Mouse (Mus musculus) gastrocnemius, postnatal 4 days (tissue): ENCODE results near the gene Rab25. TPM values are rescaled to one million over a fixed set of nuclear protein-coding genes. Genes with fewer than 3 reads are reported as not detected.

ENCODE experiments used
- DNase-seq, 2 experiments: peaks; one replicate each; pipeline ENCODE4 v3.0.0; 2021 to 2022; ENCODE audit warnings: low spot score in 2 of 2, mixed read lengths in 2 of 2
- total RNA-seq, 2 experiments: library from RNA; stranded (reverse); gene quantifications; 2 replicates each; pipeline ENCODE4 v1.2.3; 2021

The Rab25 gene
- total RNA-seq, 2 experiments from 2014 or later: 0.57 to 0.91 TPM

DNA sequence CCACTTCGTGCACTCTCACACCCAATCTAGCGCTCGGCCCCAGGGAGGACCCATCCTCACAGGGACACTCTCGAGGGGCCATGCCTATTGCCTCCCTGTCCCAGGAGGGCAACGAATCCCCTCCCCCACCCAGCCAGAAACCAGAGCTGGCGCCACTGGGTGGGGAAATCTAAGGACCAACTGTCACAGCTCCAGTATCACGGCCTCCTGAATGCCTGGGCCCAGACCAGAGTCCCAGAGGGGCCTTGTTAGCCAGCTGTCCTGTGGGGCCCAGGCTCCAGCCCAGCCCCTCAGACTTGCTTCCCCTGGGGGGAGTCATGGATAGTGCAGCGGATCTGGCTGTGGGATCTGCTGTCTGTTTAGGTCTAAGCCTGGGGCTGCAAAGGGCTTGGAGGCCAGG lies 20.5 kb downstream of the Rab25 start:
- peak in 1 of 2 experiments; percentile 46 for DNase-seq

DNA sequence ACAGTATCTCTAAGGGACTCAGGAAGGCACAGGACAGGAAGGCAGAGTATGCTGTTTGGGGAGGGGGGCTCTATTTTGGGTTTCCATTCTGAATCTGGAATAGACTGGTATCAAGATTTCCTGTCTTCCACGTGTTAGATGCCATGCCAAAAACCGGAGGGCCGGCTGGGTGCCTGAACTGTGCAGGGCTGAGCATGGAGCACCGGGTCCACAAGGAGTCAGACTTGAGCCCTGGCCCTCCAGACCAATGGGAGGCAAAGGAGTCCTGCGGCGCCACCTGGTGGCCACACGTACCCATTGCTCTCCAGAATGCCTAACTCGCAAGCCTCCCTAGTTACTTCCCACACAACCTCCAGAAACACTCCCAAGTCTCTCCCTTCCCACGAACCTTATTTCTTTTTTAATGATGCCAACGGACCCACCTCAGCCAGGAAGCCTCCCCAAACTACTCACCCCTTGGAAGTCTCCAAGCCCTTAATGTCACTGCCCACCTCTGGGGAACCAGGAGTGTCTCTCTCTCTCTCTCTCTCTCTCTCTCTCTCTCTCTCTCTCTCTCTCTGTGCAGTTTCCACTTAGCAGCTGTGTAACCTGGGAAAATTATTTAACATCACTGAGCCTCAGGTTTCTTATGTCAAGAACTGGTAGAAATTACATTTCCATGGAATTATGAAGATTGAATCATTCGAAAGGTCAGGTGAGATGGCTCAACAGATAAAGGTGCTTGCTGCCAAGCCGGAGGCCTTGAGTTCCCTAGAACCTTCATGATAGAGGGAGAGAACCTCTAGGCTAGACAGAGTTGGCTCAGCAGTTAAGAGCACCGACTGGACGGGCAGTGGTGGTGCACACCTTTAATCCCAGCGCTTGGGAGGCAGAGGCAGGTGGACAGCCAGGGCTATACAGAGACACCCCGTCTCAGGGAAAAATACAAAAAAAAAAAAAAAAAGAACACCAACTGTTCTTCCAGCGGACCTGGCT lies 21.7 kb downstream of the Rab25 start:
- peak; percentile 79 to 85 for DNase-seq

DNA sequence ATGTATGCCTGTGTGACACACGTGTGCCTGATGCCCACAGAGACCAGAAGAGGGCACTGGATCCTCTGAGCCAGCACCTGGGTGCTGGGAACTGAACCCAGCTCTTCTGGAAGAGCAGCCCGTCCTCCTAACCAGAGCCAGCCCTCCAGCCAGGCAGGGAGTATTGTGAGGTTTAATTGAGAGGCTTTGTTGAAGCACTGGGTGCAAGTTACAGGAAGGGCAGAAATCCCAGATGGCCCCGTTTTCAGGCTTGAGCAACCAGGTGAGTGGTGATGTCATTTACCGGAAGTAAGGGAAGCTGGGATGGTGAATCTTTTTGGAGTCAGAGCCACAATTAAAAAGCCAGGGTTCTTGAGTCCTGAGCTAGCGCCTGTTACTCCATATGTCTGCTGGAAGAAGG lies 23.1 kb downstream of the Rab25 start:
- no peak for DNase-seq

GRCm38 (mm10) chr3:88523027-88523426 lies 25.1 kb downstream of the Rab25 start:
- DNase-seq: no peak

- peak in 1 of 2 experiments; percentile 71 for DNase-seq
Observed at GRCm38 (mm10) chr3:88521803-88522331, 26.2 kb downstream of the Rab25 start.

- DNase-seq: no peak
Observed at GRCm38 (mm10) chr3:88521156-88521555, 26.9 kb downstream of the Rab25 start.

DNA sequence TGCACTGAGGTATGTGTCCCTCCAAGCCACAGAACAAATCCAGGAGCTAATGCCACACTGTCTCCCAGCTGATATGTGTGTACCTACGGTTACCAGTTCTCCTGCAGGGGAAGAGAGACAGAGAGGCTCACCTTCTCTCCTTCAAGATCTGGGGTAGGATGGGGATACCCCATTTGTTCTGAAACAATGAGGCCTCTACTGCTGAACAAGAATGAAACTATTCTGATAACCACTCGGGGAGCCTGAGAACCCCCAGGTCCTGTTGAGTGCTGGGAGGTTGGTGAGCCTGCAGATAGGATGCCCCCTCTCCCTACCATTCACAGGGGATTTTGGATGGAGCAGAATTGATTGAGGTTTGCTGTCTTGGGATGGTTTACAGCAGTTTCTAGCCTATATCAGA lies 28.0 kb downstream of the Rab25 start:
- DNase-seq: no peak

DNA sequence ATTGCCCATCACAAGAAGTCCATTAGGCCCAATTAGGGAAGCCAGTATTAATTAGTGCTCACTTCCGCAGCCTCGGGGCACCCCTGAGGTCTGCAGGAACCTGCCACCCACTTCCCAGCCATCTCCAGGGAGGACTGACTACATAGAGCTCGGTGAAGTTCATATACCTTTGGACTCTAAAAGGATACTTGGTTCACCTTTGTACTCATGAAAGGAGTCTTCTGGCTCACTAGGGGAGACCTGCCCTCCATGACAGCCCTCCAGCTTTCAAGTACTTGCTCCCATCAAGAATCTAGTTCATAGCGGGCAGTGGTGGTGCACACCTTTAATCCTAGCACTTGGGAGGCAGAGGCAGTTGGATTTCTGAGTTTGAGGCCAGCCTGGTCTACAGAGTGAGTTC lies 29.7 kb downstream of the Rab25 start:
- no peak for DNase-seq

DNA sequence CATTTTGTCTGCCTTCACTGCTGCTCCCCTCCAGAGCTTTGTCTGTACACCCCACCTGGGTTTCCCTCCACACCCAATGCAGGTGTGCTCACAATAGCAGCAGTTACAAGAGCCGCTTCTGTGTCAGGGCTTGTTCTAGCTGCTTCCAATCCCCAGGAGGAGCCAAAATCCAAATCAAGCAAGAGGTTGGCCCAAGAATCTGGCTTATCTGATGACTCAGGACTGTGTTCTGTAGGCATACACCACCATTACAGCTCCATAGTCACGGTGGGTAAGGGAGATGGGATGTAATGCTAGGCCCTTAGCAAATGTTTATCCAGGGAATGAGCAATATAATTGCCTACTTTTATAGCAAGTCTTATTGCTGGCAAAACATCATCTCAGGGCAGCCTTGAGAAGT lies 31.7 kb downstream of the Rab25 start:
- no peak for DNase-seq

GRCm38 (mm10) chr3:88515095-88515386 lies 33.1 kb downstream of the Rab25 start:
- no peak for DNase-seq

DNA sequence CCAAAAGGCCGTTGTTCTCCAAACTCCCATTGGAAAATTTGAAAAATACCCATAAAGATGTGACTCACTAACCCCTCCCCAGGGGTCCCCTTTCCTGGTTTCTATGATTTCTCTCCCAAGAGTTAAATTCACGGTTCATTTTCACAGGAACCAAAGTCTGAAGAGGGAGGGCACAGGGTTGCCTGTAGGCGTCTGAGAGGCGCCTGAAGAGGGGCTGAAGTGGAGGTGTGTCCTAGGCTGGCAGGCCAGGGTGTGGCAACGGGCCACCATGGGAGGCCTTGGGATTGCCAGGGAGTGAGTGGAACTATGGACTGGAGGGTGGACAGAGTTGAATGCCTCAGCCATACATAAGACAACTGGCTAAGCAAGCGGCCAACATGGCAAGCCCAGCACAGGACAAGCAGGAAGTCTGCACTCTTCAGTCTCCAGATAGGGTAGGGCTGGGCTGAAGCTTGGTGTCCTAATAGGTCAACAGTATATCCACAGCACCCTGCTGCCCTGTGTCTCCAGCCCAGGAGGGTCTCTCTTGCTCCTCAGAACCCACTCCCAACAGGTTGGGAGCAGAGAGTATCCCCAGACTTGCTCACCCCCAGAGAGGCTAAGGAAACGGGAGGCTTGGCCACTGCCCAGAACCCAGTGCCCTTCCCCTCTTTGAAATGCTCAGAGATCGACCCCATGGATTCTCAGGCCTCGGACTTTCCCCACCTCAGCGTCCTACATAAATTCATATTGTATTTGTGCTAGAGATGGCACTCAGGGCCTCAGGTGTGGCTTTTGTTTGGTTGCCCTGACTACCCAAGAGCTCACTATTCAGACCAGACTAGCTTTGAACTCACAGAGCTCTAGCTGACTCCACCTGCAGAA lies 33.6 kb downstream of the Rab25 start:
- DNase-seq: peak; percentile 16 to 26

DNA sequence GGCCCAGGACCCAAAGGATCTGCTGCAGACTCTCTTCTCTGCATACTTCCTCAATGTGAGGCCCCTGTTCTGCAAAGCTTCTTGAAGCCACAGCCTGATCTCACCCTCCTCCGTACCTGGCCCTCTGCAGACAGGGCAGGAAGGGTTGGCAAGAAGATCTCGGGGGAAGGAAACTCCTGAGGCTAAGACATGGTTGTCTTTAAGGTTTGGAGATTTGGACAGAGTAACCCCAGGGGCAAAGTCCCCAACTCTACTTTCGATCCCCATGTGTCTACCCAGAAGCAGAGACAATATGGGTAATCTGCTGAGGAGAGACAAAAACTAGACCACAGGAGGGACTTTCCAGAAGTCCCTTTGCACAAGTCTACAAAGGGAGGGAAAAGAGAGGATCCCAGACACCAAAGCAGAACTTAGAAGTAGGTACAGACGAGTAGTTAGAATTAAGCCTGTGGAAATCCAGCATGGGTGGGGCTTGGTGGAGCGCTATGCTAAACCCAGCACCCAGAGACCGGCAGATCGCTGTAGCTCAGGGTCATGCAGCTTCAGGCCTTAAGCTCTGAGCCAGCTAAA lies 34.5 kb downstream of the Rab25 start:
- DNase-seq: peak in 1 of 2 experiments; percentile 12

GRCm38 (mm10) chr3:88512896-88513545 lies 35.1 kb downstream of the Rab25 start:
- DNase-seq: peak in 1 of 2 experiments; percentile 44

- DNase-seq: peak in 1 of 2 experiments; percentile 14
Observed at GRCm38 (mm10) chr3:88512141-88512895, 35.8 kb downstream of the Rab25 start.

- no peak for DNase-seq
Observed at GRCm38 (mm10) chr3:88511559-88511958, 36.5 kb downstream of the Rab25 start.

DNA sequence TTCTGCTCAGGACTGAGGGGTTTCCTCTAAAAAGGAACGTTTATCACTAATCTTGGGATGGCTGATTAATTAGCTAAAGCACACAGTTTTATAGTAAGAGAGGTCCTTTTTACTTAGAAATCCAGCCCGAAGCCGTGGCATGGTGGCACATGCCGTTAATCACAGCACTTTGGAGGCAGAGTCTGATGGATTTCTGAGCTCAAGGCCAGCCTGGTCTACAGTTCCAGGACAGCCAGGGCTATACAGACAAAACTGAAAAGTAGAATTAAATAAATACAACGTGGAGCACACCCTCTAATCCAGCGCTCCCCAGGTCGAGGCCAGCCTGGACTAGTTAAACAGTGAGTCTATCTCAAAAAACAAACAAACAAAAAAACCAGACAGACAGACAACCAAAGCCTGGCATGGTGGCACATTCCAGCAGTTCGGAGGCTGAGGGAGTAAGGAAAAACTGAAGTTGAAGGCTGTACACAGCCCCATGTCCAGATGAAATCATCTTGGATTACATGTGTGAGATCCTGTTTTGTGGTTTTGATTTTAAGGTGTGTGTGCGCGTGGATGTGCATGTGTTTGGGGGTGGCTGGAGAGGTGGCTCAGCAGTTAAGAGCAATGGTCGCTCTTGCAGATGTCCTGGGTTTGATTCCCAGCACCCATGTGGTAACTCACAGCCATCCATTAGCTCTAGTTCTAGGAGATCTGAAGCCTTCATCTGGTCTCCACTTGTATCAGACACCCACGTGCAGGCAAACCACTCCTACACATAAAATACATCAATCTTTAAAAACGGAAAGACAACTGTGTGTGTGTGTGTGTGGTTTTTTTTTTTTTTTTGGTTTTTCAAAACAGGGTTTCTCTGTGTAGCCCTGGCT lies 37.4 kb downstream of the Rab25 start:
- DNase-seq: no peak

DNA sequence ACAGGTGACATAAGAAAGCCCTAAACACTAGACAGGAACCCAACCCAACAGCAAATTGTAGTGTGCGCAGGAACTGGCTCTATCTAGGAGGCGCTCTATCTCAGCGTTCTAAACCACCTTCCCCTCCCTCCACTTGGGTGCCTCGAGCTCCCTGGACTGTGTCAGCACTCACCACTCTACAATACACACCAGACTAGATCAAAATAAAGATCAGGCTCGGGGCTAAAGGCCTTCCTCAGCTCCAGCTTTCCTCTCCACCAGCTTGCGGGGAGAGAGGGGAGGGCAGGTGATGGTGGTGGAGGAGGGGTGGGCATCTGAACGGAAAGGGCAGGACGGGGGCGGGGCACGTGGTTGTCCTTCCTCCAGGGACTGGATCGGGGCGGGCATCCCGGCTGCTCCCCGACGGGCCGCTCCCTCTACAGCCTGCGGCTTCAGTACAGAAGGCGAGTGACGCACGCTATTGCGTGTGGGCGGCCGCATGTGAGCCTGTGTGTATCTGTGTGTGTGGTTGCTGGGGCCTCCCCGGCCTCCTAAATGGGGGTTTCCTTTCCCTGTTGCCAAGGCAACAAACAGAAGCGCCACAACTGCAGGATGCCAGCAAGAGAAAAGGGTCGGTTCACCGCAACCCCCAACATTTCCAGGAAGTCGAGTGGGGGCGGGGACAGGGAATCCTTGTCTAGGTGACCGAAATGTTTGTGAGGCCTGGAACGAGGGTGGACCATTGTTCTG lies 38.2 kb downstream of the Rab25 start, which contains the start of gene Lmna:
Gene Lmna, minus strand, starts transcription at position 265 of the 729 bp plus-strand sequence.
- peak; percentile 87 to 92 for DNase-seq

GRCm38 (mm10) chr3:88509250-88509649 lies 38.9 kb downstream of the Rab25 start:
- no peak for DNase-seq
